Mouse (Mus musculus) megakaryocyte, embryonic 14.5 days (primary cell): ENCODE results near the gene Fam160b1. TPM values are rescaled to one million over a fixed set of nuclear protein-coding genes. Genes with fewer than 3 reads are reported as not detected.

ENCODE experiments used
- H3K27me3 ChIP-seq: replicated peaks from 2 replicates; pipeline ENCODE3; 2012; ENCODE audit warnings: inconsistent platforms
- H3K36me3 ChIP-seq: replicated peaks from 2 replicates; pipeline ENCODE3; 2012; ENCODE audit warnings: low read length, inconsistent platforms, mixed read lengths
- H3K4me1 ChIP-seq: 2 replicates; pipeline ENCODE4 v1.6.1; 2012; ENCODE audit warnings: inconsistent platforms
- H3K4me3 ChIP-seq: replicated peaks from 2 replicates; pipeline ENCODE3; 2012; ENCODE audit warnings: moderate library complexity, mild to moderate bottlenecking, inconsistent platforms
- H3K9me3 ChIP-seq: 2 replicates; pipeline ENCODE4 v1.6.1; 2012; ENCODE audit warnings: inconsistent platforms
- FLI1 ChIP-seq: IDR thresholded peaks from 2 replicates; pipeline ENCODE4 v1.6.1; 2012; ENCODE audit warnings: low read length, inconsistent platforms, mixed read lengths
- GATA1 ChIP-seq: IDR thresholded peaks from 3 replicates; pipeline ENCODE4 v1.6.1; 2012; ENCODE audit warnings: mixed read lengths, low read length, inconsistent platforms, borderline replicate concordance
- polyA plus RNA-seq: library from polyadenylated mRNA; stranded (reverse); fragments of >175 nt; gene quantifications from 2 replicates; pipeline ENCODE4 v1.2.3, GENCODE M21; 2012; ENCODE audit warnings: low replicate concordance; ENCODE audit not compliant: insufficient read depth

Fam160b1 gene
- polyA plus RNA-seq, 1 experiment: 2.9 TPM

GRCm38 (mm10) chr19:57415031-57415807 is 54.7 kb downstream of the Fam160b1 start:
- TF ChIP-seq FLI1 (no peak), GATA1 (no peak)
- Histone ChIP-seq H3K27me3 (peaks cover 9% of the 10 kb centered on the region), H3K4me1 (peaks cover 47% of the 10 kb centered on the region), H3K36me3 (no peaks in the 10 kb centered on the region), H3K4me3 (no peak overlapping the region), H3K9me3 (no peaks in the 10 kb centered on the region)

GRCm38 (mm10) chr19:57417800-57418580 is 57.5 kb downstream of the Fam160b1 start:
- Histone ChIP-seq H3K27me3 (peaks cover 11% of the 10 kb centered on the region), H3K4me1 (peaks cover 32% of the 10 kb centered on the region), H3K36me3 (no peaks in the 10 kb centered on the region), H3K9me3 (no peaks in the 10 kb centered on the region), H3K4me3 (peak overlapping the region; percentile 64)
- no peak for TF ChIP-seq FLI1

GRCm38 (mm10) chr19:57423402-57423801 is 62.9 kb downstream of the Fam160b1 start:
- TF ChIP-seq GATA1: no peak
- TF ChIP-seq FLI1: no peak
- Histone ChIP-seq H3K4me1 (peaks cover 10% of the 10 kb centered on the region), H3K4me3 (no peak overlapping the region), H3K36me3 (no peaks in the 10 kb centered on the region), H3K27me3 (peaks cover 14% of the 10 kb centered on the region), H3K9me3 (0 out of 2 replicates have a peak, but pooled peaks cover 4% of the 10 kb centered on the region)

GRCm38 (mm10) chr19:57425296-57425695 is 64.8 kb downstream of the Fam160b1 start:
- TF ChIP-seq GATA1 (no peak), FLI1 (no peak)
- peaks cover 23% of the 10 kb centered on the region for H3K27me3 ChIP-seq

GRCm38 (mm10) chr19:57426841-57427240 is 66.4 kb downstream of the Fam160b1 start:
- 0 out of 2 replicates have a peak, but pooled peaks cover 4% of the 10 kb centered on the region for H3K9me3 ChIP-seq
- H3K4me1 ChIP-seq: no peaks in the 10 kb centered on the region
- TF ChIP-seq GATA1: no peak
- no peak for TF ChIP-seq FLI1
- peaks cover 28% of the 10 kb centered on the region for H3K27me3 ChIP-seq
- no peaks in the 10 kb centered on the region for H3K36me3 ChIP-seq
- H3K4me3 ChIP-seq: no peak overlapping the region

More at GRCm38 (mm10) chr19:57425296-57425695, 64.8 kb downstream of the Fam160b1 start:
- Histone ChIP-seq H3K9me3 (0 out of 2 replicates have a peak, but pooled peaks cover 4% of the 10 kb centered on the region), H3K36me3 (no peaks in the 10 kb centered on the region), H3K4me3 (no peak overlapping the region), H3K4me1 (peaks cover 7% of the 10 kb centered on the region)

GRCm38 (mm10) chr19:57427756-57428438 is 67.4 kb downstream of the Fam160b1 start:
- TF ChIP-seq FLI1: no peak
- no peak for TF ChIP-seq GATA1
- peaks cover 30% of the 10 kb centered on the region for H3K27me3 ChIP-seq
- H3K36me3 ChIP-seq: no peaks in the 10 kb centered on the region
- H3K9me3 ChIP-seq: 0 out of 2 replicates have a peak, but pooled peaks cover 4% of the 10 kb centered on the region
- H3K4me3 ChIP-seq: no peak overlapping the region
- H3K4me1 ChIP-seq: no peaks in the 10 kb centered on the region

GRCm38 (mm10) chr19:57428641-57429040 is 68.2 kb downstream of the Fam160b1 start:
- Histone ChIP-seq H3K4me1 (no peaks in the 10 kb centered on the region), H3K9me3 (0 out of 2 replicates have a peak, but pooled peaks cover 4% of the 10 kb centered on the region), H3K36me3 (no peaks in the 10 kb centered on the region), H3K4me3 (no peak overlapping the region), H3K27me3 (peaks cover 29% of the 10 kb centered on the region)
- TF ChIP-seq GATA1: no peak

GRCm38 (mm10) chr19:57429926-57430325 is 69.4 kb downstream of the Fam160b1 start:
- H3K27me3 ChIP-seq: peaks cover 34% of the 10 kb centered on the region
- H3K4me1 ChIP-seq: no peaks in the 10 kb centered on the region
- H3K9me3 ChIP-seq: 0 out of 2 replicates have a peak, but pooled peaks cover 4% of the 10 kb centered on the region
- no peak for TF ChIP-seq FLI1
- no peak overlapping the region for H3K4me3 ChIP-seq
- no peaks in the 10 kb centered on the region for H3K36me3 ChIP-seq

GRCm38 (mm10) chr19:57431476-57431875 is 71.0 kb downstream of the Fam160b1 start:
- no peaks in the 10 kb centered on the region for H3K4me1 ChIP-seq
- no peaks in the 10 kb centered on the region for H3K36me3 ChIP-seq
- no peak overlapping the region for H3K4me3 ChIP-seq
- H3K27me3 ChIP-seq: peaks cover 36% of the 10 kb centered on the region
- TF ChIP-seq GATA1: no peak
- TF ChIP-seq FLI1: no peak
- no peaks in the 10 kb centered on the region for H3K9me3 ChIP-seq
